Mouse (Mus musculus): ENCODE measurements around the gene 1700102P08Rik. TPM values are rescaled to one million over a fixed set of nuclear protein-coding genes. Genes with fewer than 3 reads are reported as not detected.

The 1700102P08Rik gene
- polyA plus RNA-seq, 1 experiment from 2014 or later: 0.17 TPM

GRCm38 (mm10) chr9:108412221-108412620, 19.6 kb downstream of the 1700102P08Rik start:
- WGBS: 68% methylated on average over 1 of the region's 1 CpGs
- Histone ChIP-seq H3K27ac (replicated peaks) (no peak overlapping the region), H3K4me1 (replicated peaks; ENCODE audit: control insufficient read depth, insufficient read depth) (no peaks in the 10 kb centered on the region), H3K9me3 (ENCODE audit: control insufficient read depth, low read length) (no peaks in the 10 kb centered on the region), H3K36me3 (ENCODE audit: control insufficient read depth, insufficient read depth, low read length) (no peaks in the 10 kb centered on the region), H3K27me3 (ENCODE audit: control insufficient read depth, insufficient read depth, low read length) (no peaks in the 10 kb centered on the region), H3K4me2 (replicated peaks; ENCODE audit: low read depth) (no peak overlapping the region), H3K9ac (ENCODE audit: low read length) (no peak overlapping the region), H3K4me3 (ENCODE audit: low read depth, low read length) (no peak overlapping the region)
- peak; percentile 65 for TF ChIP-seq CTCF (IDR thresholded peaks at IDR 0.05; ENCODE audit: low read depth)
- TF ChIP-seq EP300 (optimal IDR thresholded peaks at IDR 0.05): no peak
- no peak for DNase-seq (ENCODE audit: low spot score)
- ATAC-seq (ENCODE audit: low FRiP score, low TSS enrichment): no peak

GRCm38 (mm10) chr9:108428384-108428783, 35.8 kb downstream of the 1700102P08Rik start, which contains the start of gene Ccdc36:
Gene Ccdc36 (minus strand): TSS chr9:108428484.
- Histone ChIP-seq H3K9ac (ENCODE audit: low read length) (no peak within 1 kb of the TSS), H3K4me1 (replicated peaks; ENCODE audit: control insufficient read depth, insufficient read depth) (no peaks in the 10 kb centered on the region), H3K27me3 (ENCODE audit: control insufficient read depth, insufficient read depth, low read length) (no peaks in the 10 kb centered on the region), H3K4me2 (replicated peaks; ENCODE audit: low read depth) (no peak within 1 kb of the TSS), H3K36me3 (ENCODE audit: control insufficient read depth, insufficient read depth, low read length) (no peaks in the 10 kb centered on the region), H3K4me3 (ENCODE audit: low read depth, low read length) (no peak within 1 kb of the TSS), H3K27ac (replicated peaks) (no peak within 1 kb of the TSS), H3K9me3 (ENCODE audit: control insufficient read depth, low read length) (no peaks in the 10 kb centered on the region)
- DNase-seq (ENCODE audit: low spot score) (no peak), ATAC-seq (ENCODE audit: low FRiP score, low TSS enrichment) (no peak)
- TF ChIP-seq EP300 (optimal IDR thresholded peaks at IDR 0.05): no peak
- no peak for TF ChIP-seq CTCF (IDR thresholded peaks at IDR 0.05; ENCODE audit: low read depth)

- no peak overlapping the region for H3K27ac ChIP-seq (replicated peaks)
- H3K27me3 ChIP-seq (ENCODE audit: control insufficient read depth, insufficient read depth, low read length): no peaks in the 10 kb centered on the region
- peak overlapping the region; percentile 24 for H3K4me2 ChIP-seq (replicated peaks; ENCODE audit: low read depth)
- peak overlapping the region; percentile 8 for H3K4me3 ChIP-seq (ENCODE audit: low read depth, low read length)
- no peaks in the 10 kb centered on the region for H3K4me1 ChIP-seq (replicated peaks; ENCODE audit: control insufficient read depth, insufficient read depth)
- TF ChIP-seq CTCF (IDR thresholded peaks at IDR 0.05; ENCODE audit: low read depth): no peak
- no peak for TF ChIP-seq EP300 (optimal IDR thresholded peaks at IDR 0.05)
- no peak overlapping the region for H3K9ac ChIP-seq (ENCODE audit: low read length)
- DNase-seq (ENCODE audit: low spot score) (peak; percentile 50), ATAC-seq (ENCODE audit: low FRiP score, low TSS enrichment) (peak; percentile 65; the same call in 1 of the 2 replicates)
- no peaks in the 10 kb centered on the region for H3K9me3 ChIP-seq (ENCODE audit: control insufficient read depth, low read length)
- no peaks in the 10 kb centered on the region for H3K36me3 ChIP-seq (ENCODE audit: control insufficient read depth, insufficient read depth, low read length)
- 54% methylated on average over 32 of the region's 32 CpGs for WGBS
Measured at GRCm38 (mm10) chr9:108431431-108432067, 38.9 kb downstream of the 1700102P08Rik start.

GRCm38 (mm10) chr9:108436182-108436581, 43.6 kb downstream of the 1700102P08Rik start, which contains the start of gene BC048562:
Gene BC048562 (plus strand): TSS chr9:108436482.
- Histone ChIP-seq H3K27me3 (ENCODE audit: control insufficient read depth, insufficient read depth, low read length) (no peaks in the 10 kb centered on the region), H3K4me3 (ENCODE audit: low read depth, low read length) (no peak within 1 kb of the TSS), H3K36me3 (ENCODE audit: control insufficient read depth, insufficient read depth, low read length) (no peaks in the 10 kb centered on the region), H3K27ac (replicated peaks) (no peak within 1 kb of the TSS), H3K9me3 (ENCODE audit: control insufficient read depth, low read length) (no peaks in the 10 kb centered on the region), H3K9ac (ENCODE audit: low read length) (no peak within 1 kb of the TSS), H3K4me2 (replicated peaks; ENCODE audit: low read depth) (no peak within 1 kb of the TSS), H3K4me1 (replicated peaks; ENCODE audit: control insufficient read depth, insufficient read depth) (no peaks in the 10 kb centered on the region)
- ATAC-seq (ENCODE audit: low FRiP score, low TSS enrichment) (no peak), DNase-seq (ENCODE audit: low spot score) (no peak)
- no peak for TF ChIP-seq EP300 (optimal IDR thresholded peaks at IDR 0.05)
- no peak for TF ChIP-seq CTCF (IDR thresholded peaks at IDR 0.05; ENCODE audit: low read depth)
- 63% methylated on average over 3 of the region's 3 CpGs for WGBS

- Histone ChIP-seq H3K4me2 (replicated peaks; ENCODE audit: low read depth) (no peak overlapping the region), H3K4me1 (replicated peaks; ENCODE audit: control insufficient read depth, insufficient read depth) (no peaks in the 10 kb centered on the region), H3K27ac (replicated peaks) (no peak overlapping the region), H3K27me3 (ENCODE audit: control insufficient read depth, insufficient read depth, low read length) (no peaks in the 10 kb centered on the region), H3K36me3 (ENCODE audit: control insufficient read depth, insufficient read depth, low read length) (no peaks in the 10 kb centered on the region), H3K9me3 (ENCODE audit: control insufficient read depth, low read length) (no peaks in the 10 kb centered on the region), H3K9ac (ENCODE audit: low read length) (no peak overlapping the region), H3K4me3 (ENCODE audit: low read depth, low read length) (no peak overlapping the region)
- WGBS: 78% methylated on average over 6 of the region's 6 CpGs
- no peak for DNase-seq (ENCODE audit: low spot score)
- ATAC-seq (ENCODE audit: low FRiP score, low TSS enrichment): no peak
- no peak for TF ChIP-seq EP300 (optimal IDR thresholded peaks at IDR 0.05)
- no peak for TF ChIP-seq CTCF (IDR thresholded peaks at IDR 0.05; ENCODE audit: low read depth)
Measured at GRCm38 (mm10) chr9:108439176-108439575, 46.6 kb downstream of the 1700102P08Rik start.

GRCm38 (mm10) chr9:108440485-108440884, 47.9 kb downstream of the 1700102P08Rik start:
- Histone ChIP-seq H3K36me3 (ENCODE audit: control insufficient read depth, insufficient read depth, low read length) (no peaks in the 10 kb centered on the region), H3K9ac (ENCODE audit: low read length) (no peak overlapping the region), H3K4me2 (replicated peaks; ENCODE audit: low read depth) (no peak overlapping the region), H3K4me3 (ENCODE audit: low read depth, low read length) (no peak overlapping the region), H3K27me3 (ENCODE audit: control insufficient read depth, insufficient read depth, low read length) (no peaks in the 10 kb centered on the region), H3K27ac (replicated peaks) (no peak overlapping the region), H3K9me3 (ENCODE audit: control insufficient read depth, low read length) (no peaks in the 10 kb centered on the region), H3K4me1 (replicated peaks; ENCODE audit: control insufficient read depth, insufficient read depth) (no peaks in the 10 kb centered on the region)
- ATAC-seq (ENCODE audit: low FRiP score, low TSS enrichment) (no peak), DNase-seq (ENCODE audit: low spot score) (no peak)
- WGBS: 65% methylated on average over 5 of the region's 5 CpGs
- TF ChIP-seq CTCF (IDR thresholded peaks at IDR 0.05; ENCODE audit: low read depth) (no peak), EP300 (optimal IDR thresholded peaks at IDR 0.05) (no peak)
